Mouse (Mus musculus) gonadal fat pad, adult 2 months (tissue): ENCODE data around the gene Tln1. TPM values are rescaled to one million over a fixed set of nuclear protein-coding genes. Genes with fewer than 3 reads are reported as not detected.
"Not testable (repeated sequence)": the region's sequence is repeated elsewhere in the genome, so short reads cannot be mapped to it uniquely, and the experiment has no call there.

Source experiments
- DNase-seq: peaks from one replicate; pipeline ENCODE4 v3.0.0-alpha.2; 2012; ENCODE audit warnings: low read depth
- polyA plus RNA-seq: library from polyadenylated mRNA; depleted of rRNA; stranded (reverse); fragments of >200 nt; gene quantifications from 2 replicates; pipeline ENCODE4 v1.2.3, GENCODE M21; 2012

Tln1 gene
- polyA plus RNA-seq, 1 experiment = 105 TPM

DNA sequence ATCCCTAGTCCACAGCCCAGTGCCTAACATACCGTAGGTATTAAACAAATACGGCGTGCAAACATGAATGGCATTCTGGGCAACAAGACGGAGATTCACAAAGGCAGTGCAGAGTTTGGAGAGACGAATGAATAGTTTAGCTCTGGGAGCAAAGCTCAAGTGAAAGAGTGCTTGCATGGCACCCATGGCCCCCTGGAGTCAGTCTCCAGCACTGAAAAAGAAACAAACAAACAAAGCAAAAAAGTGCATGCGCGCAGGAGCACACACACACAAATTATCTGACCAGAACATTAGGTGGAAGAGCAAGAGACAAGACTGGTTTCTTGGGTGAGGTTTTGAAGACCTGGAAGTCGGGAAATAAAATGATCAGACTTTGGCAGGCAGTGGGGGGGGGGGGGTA is 56.4 kb downstream of the Tln1 start:
- DNase-seq = no peak

- DNase-seq = no peak
These were observed 58.2 kb downstream of the Tln1 start for GRCm38 (mm10) chr4:43504269-43504668.

- DNase-seq = no peak
These were observed 59.0 kb downstream of the Tln1 start for GRCm38 (mm10) chr4:43503506-43503905.

DNA sequence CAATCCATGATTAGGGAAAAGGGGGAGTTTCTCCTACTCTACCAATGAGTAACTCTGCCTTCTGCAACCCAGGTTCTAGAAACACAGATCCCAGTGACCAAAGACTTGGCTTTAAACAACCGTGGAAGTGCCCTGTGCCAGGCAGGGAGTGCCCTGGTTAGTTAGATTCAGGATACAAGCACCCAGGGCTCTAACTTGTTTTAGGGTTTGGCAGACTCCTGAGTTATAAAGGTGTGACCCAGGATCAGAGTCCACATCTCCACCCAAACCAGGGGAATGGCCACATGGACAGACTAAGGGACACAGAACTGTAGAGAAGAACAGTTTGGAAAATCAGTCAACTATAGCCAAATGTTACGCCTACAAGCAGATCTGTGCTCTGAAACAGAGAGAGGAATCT is 59.5 kb downstream of the Tln1 start:
- DNase-seq = no peak

- no peak for DNase-seq
These were observed 62.8 kb downstream of the Tln1 start, which contains the start of gene Arhgef39 for GRCm38 (mm10) chr4:43499407-43500333. TSS of gene Arhgef39 (minus strand) at chr4:43499695.

DNA sequence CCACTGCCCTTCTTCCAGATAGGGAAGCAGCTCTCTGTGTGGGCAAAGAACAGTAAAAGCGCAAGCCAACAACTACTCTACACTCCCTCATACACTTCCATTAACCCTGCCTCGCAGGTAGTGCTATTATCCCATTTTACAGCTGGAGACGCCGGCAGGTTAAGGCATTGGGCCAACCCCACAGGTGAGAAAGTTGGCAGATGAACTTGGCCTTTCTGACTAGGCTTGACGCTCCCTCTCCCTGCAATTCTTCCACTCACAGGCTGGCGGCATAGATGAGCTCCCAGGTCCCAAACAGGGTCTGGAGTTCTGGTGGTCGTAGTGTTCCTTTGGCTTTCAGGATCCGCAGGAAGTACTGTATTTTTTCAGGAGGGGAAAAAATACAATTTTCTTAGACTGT is 63.5 kb downstream of the Tln1 start:
- DNase-seq = no peak

GRCm38 (mm10) chr4:43497946-43498345 is 64.5 kb downstream of the Tln1 start:
- no peak for DNase-seq

GRCm38 (mm10) chr4:43497405-43497804 is 65.1 kb downstream of the Tln1 start:
- DNase-seq = no peak

- DNase-seq = no peak
These were observed 65.9 kb downstream of the Tln1 start for GRCm38 (mm10) chr4:43496587-43496986.

GRCm38 (mm10) chr4:43493846-43494240 is 68.6 kb downstream of the Tln1 start:
- no peak for DNase-seq

GRCm38 (mm10) chr4:43493186-43493845 is 69.2 kb downstream of the Tln1 start:
- no peak for DNase-seq

GRCm38 (mm10) chr4:43492821-43493185 is 69.7 kb downstream of the Tln1 start, which contains the start of gene Ccdc107:
TSS of gene Ccdc107 (plus strand) at chr4:43492900.
- no peak for DNase-seq

DNA sequence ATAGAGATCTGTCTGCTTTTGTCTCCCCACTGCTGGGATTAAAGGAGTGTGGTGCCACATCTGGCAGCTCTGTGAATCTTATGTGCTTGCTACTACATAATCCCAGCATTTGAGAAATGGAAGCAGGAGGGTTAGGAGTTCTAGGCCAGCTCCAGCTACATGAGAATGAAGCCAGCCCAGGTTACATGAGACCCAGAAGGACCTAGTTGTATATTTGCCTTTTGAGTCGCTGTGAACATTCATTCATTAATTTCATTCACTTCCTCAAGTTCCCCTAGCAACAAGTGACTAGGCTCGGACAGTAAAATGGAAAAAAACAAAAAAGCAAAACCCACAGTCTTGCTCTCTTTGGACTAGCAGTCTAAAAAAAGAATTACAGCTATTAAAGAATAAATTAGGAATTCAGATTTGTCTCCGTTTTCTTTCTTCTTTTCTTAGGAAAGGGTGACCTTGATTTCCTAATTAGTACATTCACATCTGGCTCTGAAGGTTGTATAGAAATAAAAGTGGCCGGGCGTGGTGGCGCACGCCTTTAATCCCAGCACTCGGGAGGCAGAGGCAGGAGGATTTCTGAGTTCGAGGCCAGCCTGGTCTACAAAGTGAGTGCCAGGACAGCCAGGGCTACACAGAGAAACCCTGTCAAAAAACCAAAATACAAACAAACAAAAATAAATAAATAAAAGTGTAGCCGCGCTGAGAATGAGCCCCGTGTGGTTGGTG is 70.2 kb downstream of the Tln1 start:
- no peak for DNase-seq

GRCm38 (mm10) chr4:43490801-43491200 is 71.7 kb downstream of the Tln1 start:
- DNase-seq = no peak

GRCm38 (mm10) chr4:43489611-43490010 is 72.9 kb downstream of the Tln1 start:
- no peak for DNase-seq

DNA sequence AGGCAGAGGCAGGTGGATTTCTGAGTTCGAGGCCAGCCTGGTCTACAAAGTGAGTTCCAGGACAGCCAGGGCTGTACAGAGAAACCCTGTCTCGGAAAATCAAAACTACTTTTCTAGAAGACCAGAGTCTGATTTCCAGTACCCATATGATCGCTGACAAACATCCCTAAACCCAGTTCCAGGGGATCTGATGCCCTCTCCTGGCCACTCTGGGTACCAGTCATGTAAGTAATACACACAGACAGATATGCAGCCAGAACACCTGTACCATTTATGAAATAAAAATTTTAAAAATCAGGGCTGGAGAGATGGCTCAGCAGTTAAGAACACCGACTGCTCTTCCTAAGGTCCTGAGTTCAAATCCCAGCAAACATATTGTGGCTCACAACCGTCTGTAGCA is 76.8 kb downstream of the Tln1 start:
- not testable (repeated sequence) for DNase-seq

GRCm38 (mm10) chr4:43483535-43484091 is 78.9 kb downstream of the Tln1 start, which contains the start of gene Sit1:
TSS of gene Sit1 (minus strand) at chr4:43483734.
- DNase-seq = no peak

DNA sequence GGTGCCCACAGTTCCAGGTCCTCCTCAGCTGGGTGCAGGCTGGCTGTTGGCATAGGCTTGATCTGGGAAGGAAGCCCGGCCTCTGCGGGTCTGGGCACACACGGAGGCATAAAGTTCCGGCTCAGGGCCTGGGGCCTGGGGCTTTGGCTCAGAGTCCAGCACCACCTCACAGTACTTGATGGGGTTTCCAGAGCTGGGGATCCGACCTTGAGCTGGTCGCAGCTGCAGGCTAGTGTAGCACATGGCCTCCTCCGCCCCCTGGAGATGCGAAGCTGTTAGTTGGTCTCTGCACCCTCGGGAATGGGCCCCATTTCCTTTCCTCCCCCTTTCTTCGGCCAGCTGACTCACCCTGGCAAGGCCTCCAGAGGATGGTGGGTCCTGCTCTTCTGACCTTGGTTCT is 79.9 kb downstream of the Tln1 start:
- DNase-seq = no peak

DNA sequence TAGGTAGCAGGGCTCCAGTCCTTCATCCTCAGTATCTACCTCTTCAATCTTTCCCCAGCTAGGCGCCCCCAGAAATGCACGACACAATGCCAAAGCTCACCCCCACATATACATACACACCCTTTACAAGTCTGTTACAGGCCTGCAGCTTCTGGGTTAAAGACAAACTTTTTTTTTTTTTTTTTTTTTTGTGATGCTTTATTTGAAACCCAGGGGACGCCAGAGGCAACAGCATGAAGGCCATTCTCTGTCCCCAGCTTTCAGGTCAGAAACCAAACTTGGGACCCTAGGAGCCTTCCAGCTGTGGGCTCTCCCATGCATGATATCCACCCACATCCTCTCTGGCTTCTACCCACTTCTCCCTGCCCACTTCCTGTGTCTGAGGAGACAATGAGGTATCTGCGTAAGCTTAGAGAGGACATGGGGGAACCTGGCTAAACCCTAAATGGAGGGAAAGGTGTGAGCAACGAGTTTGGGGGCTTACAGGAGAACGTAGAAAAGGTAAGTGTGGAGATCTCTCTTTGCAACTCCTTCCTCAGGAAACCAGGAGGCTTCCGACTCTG is 80.5 kb downstream of the Tln1 start:
- DNase-seq = no peak
